Mouse (Mus musculus) inflammation-experienced regulatory T-cells, adult 6 months (primary cell): ENCODE results near the gene Tmem135. TPM values are rescaled to one million over a fixed set of nuclear protein-coding genes. Genes with fewer than 3 reads are reported as not detected.
"Not testable (repeated sequence)": the region's sequence is repeated elsewhere in the genome, so short reads cannot be mapped to it uniquely, and the experiment has no call there.

Experiments
- ATAC-seq: one replicate; pipeline ENCODE4 v1.8.0; 2017
- polyA plus RNA-seq, 3 experiments: library from polyadenylated mRNA; unstranded; fragments of 100-300 nt; shearing (Covaris generic); gene quantifications; one replicate each; pipeline ENCODE4 v1.2.1; 2017

Gene Tmem135
- polyA plus RNA-seq, 3 experiments from 2014 or later: 23.2 to 30.3 (median 26.3) TPM

GRCm38 (mm10) chr7:89322741-89323140, 81.3 kb downstream of the Tmem135 start:
- not testable (repeated sequence) for ATAC-seq

- no peak for ATAC-seq
Measured at GRCm38 (mm10) chr7:89319351-89319750, 84.7 kb downstream of the Tmem135 start.

GRCm38 (mm10) chr7:89317088-89317487, 86.9 kb downstream of the Tmem135 start:
- ATAC-seq: not testable (repeated sequence)

- ATAC-seq: no peak
Measured at GRCm38 (mm10) chr7:89316112-89316511, 87.9 kb downstream of the Tmem135 start.

- no peak for ATAC-seq
Measured at GRCm38 (mm10) chr7:89311555-89311954, 92.5 kb downstream of the Tmem135 start.

- ATAC-seq: no peak
Measured at GRCm38 (mm10) chr7:89308926-89309325, 95.1 kb downstream of the Tmem135 start.

GRCm38 (mm10) chr7:89308238-89308637, 95.8 kb downstream of the Tmem135 start:
- ATAC-seq: peak; percentile 93

GRCm38 (mm10) chr7:89306831-89307230, 97.2 kb downstream of the Tmem135 start:
- ATAC-seq: no peak

GRCm38 (mm10) chr7:89304958-89305357, 99.1 kb downstream of the Tmem135 start:
- ATAC-seq: no peak

GRCm38 (mm10) chr7:89303765-89304164, 100.3 kb downstream of the Tmem135 start:
- ATAC-seq: no peak

GRCm38 (mm10) chr7:89298911-89299458, 105.0 kb downstream of the Tmem135 start:
- no peak for ATAC-seq

GRCm38 (mm10) chr7:89296941-89297340, 107.1 kb downstream of the Tmem135 start:
- no peak for ATAC-seq

- no peak for ATAC-seq
Measured at GRCm38 (mm10) chr7:89282664-89283063, 121.4 kb downstream of the Tmem135 start.

- ATAC-seq: not testable (repeated sequence)
Measured at GRCm38 (mm10) chr7:89270438-89270837, 133.6 kb downstream of the Tmem135 start.

- ATAC-seq: no peak
Measured at GRCm38 (mm10) chr7:89269826-89270225, 134.2 kb downstream of the Tmem135 start.

- ATAC-seq: no peak
Measured at GRCm38 (mm10) chr7:89267542-89267941, 136.5 kb downstream of the Tmem135 start.

- no peak for ATAC-seq
Measured at GRCm38 (mm10) chr7:89266017-89266760, 137.8 kb downstream of the Tmem135 start.

- no peak for ATAC-seq
Measured at GRCm38 (mm10) chr7:89260966-89261365, 143.1 kb downstream of the Tmem135 start.

GRCm38 (mm10) chr7:89258832-89259231, 145.2 kb downstream of the Tmem135 start:
- no peak for ATAC-seq

- ATAC-seq: no peak
Measured at GRCm38 (mm10) chr7:89257871-89258502, 146.0 kb downstream of the Tmem135 start.

GRCm38 (mm10) chr7:89253772-89254171, 150.2 kb downstream of the Tmem135 start:
- peak; percentile 2 for ATAC-seq

GRCm38 (mm10) chr7:89253317-89253716, 150.7 kb downstream of the Tmem135 start:
- ATAC-seq: peak; percentile 79

GRCm38 (mm10) chr7:89251880-89252453, 152.1 kb downstream of the Tmem135 start:
- no peak for ATAC-seq
